Mouse (Mus musculus) embryo, embryonic 9.5 days (tissue): ENCODE results near the gene Elavl1.

Experiments used
- DNase-seq: peaks from one replicate; pipeline ENCODE4 v3.0.0-alpha.2; 2017; ENCODE audit errors: extremely low spot score

The Elavl1 gene

DNA sequence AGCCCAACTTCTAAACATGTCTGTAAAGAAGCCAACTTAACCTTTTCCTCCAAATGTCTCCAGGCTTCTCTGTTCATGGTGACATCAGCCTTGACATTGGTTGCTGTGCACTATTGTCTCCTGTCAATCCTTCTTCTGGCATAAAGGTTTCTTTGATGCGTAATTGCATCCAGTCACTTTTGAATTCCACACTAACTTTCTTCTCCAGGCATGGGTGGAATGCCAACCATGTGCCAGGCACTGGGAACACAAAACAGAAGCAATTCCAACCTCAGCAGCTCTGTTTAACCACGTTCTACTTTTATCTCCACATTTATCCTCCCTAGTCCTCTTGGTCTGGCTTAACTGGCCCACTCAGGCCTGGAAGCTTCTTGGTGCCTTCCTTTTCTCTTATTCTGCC, 4.2 kb downstream of the Elavl1 start:
- no peak for DNase-seq

GRCm38 (mm10) chr8:4320404-4320803, 4.8 kb downstream of the Elavl1 start:
- no peak for DNase-seq

DNA sequence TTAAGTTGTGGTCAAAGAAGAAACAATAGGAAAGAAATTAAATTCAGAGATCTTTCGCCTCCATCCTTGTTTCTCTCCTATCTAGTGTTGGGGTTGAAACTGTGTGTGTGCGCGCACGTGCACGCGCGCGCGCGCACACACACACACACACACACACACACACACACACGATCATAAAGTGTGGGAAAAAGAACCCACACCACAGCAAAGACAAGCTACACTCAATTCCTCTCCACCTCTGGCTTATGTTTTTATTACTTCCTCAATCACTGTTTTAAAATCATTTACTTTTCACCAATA, 5.7 kb downstream of the Elavl1 start:
- no peak for DNase-seq

DNA sequence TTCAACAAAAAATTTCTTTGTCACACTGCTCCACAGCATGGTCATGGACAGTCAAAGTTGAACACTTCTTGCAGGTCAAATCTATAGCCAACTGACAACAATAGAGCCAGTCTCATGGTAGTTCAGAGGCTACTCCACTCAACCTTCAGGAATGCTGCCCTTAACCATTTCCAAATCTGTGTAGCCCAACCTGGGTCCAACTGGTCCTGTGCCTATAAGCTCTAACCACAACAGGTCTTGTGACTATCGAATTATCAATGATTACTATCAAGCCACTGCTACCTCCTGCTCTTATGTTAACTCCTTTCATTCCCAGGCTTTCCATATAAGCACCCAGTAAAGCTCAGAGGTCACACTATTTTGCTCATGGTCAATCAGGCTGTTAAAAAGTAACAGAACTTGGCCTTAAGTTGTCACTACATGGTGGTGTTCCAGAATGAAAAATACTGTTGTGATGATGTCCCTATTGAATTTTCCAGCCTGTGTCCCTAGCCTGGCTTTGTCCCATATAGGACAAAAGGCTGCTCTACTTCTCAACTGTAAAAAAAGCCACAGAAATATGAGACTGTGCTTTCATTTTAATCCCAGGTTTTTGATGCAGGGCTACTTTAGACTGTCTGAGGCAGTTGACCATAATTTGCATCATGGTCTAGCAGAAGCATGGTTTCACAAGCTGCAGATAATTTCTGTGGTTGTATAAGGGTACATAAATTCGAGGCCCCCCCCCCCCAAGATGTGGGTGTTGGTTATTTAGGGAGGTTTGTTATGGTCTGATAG, 6.2 kb downstream of the Elavl1 start:
- no peak for DNase-seq

DNA sequence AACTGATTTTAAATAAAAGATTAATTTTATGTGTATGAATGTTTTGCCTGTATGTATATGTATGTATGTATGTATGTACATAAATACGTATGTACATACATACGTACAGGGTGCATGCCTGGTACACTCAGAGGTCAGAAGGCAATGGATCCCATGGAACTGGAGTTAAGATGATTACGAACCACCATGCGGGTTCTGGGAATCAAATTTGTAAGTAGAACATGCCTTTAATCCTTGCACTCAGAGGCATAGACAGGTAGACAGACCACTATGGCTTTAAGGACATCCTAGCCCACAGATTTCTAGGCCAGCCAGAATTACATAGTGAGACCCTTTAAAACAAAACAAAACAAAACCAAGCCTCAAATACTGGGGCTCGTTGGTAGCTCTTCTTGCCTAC, 7.1 kb downstream of the Elavl1 start:
- DNase-seq: no peak

DNA sequence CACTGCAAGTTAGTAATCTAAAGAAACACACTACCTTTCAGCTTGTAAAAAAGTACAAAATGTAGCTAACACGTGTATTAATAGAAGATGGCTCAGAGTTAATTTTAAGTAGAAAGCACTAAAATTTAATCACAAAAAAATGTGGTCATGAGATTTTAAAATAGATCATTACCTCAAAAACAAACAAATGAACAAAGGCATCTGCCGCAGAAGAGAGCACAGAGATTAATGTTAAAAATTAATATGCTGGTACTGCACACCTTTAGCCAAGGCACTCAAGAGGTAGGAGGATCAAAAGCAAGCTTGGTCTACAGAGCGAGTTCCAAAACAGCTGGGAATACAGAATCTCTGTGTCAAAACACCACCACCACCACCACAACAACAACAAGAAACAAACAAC, 10.4 kb downstream of the Elavl1 start:
- DNase-seq: no peak

- no peak for DNase-seq
Observed at GRCm38 (mm10) chr8:4313254-4314124, 11.7 kb downstream of the Elavl1 start.

GRCm38 (mm10) chr8:4312104-4312503, 13.1 kb downstream of the Elavl1 start:
- no peak for DNase-seq

- DNase-seq: no peak
Observed at GRCm38 (mm10) chr8:4305838-4306237, 19.4 kb downstream of the Elavl1 start.

DNA sequence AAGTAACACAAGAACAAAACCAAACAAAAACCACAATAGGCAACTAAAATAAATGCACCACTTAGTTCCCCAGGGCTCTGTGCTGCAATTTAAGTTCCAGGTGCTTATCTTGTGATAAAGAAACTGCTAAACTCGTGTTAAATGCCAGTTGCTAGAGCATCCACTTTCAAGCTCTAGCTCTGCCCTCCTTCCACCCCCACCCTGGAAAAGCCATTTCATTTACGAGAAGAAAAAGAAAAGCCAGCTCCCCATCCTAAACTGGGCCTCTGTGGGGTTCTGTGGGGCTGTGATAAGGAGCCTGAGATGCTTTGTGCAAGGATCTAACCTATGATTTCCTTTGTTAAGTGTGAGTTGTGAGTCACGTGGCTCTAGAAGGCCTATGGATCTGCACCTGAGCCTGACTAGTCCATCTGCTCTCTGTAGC, 21.1 kb downstream of the Elavl1 start:
- DNase-seq: no peak

GRCm38 (mm10) chr8:4297822-4298221, 27.4 kb downstream of the Elavl1 start:
- no peak for DNase-seq

- no peak for DNase-seq
Observed at GRCm38 (mm10) chr8:4292738-4293137, 32.5 kb downstream of the Elavl1 start.

GRCm38 (mm10) chr8:4276111-4276465, 49.1 kb downstream of the Elavl1 start:
- no peak for DNase-seq

DNA sequence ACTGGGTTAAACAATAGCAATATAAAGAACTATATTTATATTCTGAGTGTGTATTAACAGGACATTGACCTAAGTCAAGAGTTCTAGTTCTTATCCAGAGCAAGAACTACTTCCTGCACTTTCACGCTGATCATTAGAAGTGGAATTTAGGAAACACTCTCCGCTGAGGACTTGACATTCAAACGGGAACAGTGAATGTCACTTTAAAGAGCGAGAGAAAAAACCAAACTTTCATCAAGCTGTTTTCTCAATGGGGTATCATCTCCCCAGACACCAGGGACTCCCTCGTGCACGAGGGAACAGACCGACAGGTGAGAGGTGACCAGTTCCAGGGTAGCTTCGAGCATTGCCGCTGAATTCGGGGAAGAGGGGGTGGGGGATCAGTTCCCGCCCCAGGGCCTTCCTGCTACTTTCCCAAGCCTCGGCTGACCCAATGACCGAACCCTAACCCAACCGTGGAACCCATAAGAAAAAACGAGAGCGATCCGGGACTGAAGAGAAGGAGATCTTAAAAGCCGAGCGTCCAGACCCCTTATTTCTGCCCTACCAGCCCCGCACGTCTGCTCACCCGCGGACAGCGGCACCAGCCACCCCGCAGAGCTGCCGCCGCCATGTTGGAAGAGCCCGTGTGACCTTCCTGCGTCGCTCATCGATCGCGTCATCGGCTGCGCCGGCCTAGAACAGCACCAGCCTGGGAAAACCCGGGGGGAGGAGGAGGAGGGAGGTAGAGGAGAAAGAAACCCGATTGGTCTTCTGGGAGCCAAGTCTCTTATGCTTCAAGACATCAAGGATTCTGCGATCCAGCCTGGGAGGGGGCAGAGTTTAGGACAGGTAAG, 49.7 kb downstream of the Elavl1 start, which contains the start of gene Timm44:
Gene Timm44, minus strand, starts transcription at position 639 of the 836 bp plus-strand sequence.
- DNase-seq: peak; percentile 94

DNA sequence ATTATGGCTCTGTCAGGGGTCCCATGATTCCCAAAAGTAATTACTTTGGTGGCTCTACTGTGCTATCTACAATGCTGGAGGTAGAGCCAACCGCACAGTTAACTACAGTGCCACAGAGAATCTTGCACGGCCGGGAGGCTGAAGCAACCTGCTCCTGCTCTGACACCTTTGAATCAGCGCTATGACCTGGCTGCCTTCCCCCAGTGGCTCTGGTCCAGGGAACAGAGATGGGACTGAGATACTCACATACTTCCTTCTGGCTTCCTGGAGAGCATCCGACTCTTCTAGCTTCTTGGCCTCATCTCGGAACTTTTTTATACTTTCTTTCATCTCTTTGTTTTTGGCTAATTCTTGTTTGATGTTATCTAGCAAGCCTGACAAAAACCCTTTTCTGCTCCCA, 55.6 kb downstream of the Elavl1 start:
- no peak for DNase-seq

DNA sequence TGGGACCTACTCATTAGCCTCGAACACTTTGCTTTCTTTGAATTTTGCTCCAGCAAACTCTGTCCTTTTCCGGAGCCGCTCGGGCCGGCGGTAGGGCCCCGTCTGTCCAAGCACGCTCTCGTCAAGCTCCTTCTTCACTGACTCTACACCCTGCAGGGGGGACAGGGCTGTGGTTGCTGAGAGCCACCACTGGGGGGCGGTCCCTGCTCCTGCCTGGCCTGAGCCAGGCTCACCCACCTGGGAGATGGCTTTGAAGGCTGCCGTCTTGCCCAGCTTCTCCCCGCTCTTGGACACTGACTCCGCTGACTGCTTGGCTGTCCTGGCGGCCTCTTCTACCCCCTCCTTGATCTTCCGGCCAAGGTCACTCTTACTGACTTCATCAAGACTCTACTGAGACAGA, 57.6 kb downstream of the Elavl1 start:
- no peak for DNase-seq

GRCm38 (mm10) chr8:4265160-4265914, 59.9 kb downstream of the Elavl1 start:
- DNase-seq: no peak

GRCm38 (mm10) chr8:4263105-4263791, 62.0 kb downstream of the Elavl1 start:
- no peak for DNase-seq

GRCm38 (mm10) chr8:4259805-4260170, 65.4 kb downstream of the Elavl1 start:
- no peak for DNase-seq

- DNase-seq: peak; percentile 98
Observed at GRCm38 (mm10) chr8:4259125-4259804, 65.9 kb downstream of the Elavl1 start, which contains the start of gene Ctxn1. Gene Ctxn1 (minus strand): TSS chr8:4259274.
